Mouse (Mus musculus): ENCODE results near the gene Lrrc58. TPM values are rescaled to one million over a fixed set of nuclear protein-coding genes. Genes with fewer than 3 reads are reported as not detected.

The Lrrc58 gene
- 29.2 and 42.6 TPM in 2 replicates for total RNA-seq (2014; rRNA removed)
- polyA plus RNA-seq (2012; rRNA removed): 9.9 and 10.5 TPM in 2 replicates

GRCm38 (mm10) chr16:37867791-37868505 lies at the start of gene Lrrc58:
Gene Lrrc58, plus strand, starts transcription at chr16:37868389.
- H3K4me1 ChIP-seq (ENCODE audit: control insufficient read depth, insufficient read depth, low read length): peaks cover 34% of the 10 kb centered on the region
- peaks cover 2% of the 10 kb centered on the region; the same call in 1 of the 2 replicates for H3K36me3 ChIP-seq (ENCODE audit: control insufficient read depth, insufficient read depth, low read length)
- H3K4me3 ChIP-seq (ENCODE audit: insufficient read depth, low read depth, low read length): peak within 1 kb of the TSS; percentile 87
- DNase-seq (ENCODE audit: extremely low read depth, low read depth, low spot score): peak; percentile 61
- peak within 1 kb of the TSS; percentile 98 for H3K9ac ChIP-seq (ENCODE audit: low read depth, low read length)
- H3K27me3 ChIP-seq (ENCODE audit: control insufficient read depth, insufficient read depth, low read length): no peaks in the 10 kb centered on the region
- TF ChIP-seq POLR2A (IDR thresholded peaks at IDR 0.05; ENCODE audit: extremely low read depth, insufficient read depth, low read length) (peak; percentile 59; the same call in 1 of the 2 replicates), CTCF (IDR thresholded peaks at IDR 0.05; ENCODE audit: low read depth, low read length) (0 out of 2 replicates have a peak, but pooled peaks have one; percentile 4)
- peak within 1 kb of the TSS; percentile 100 for H3K27ac ChIP-seq (replicated peaks; ENCODE audit: insufficient read depth, low read depth, low read length)
- WGBS: 1% methylated on average over 72 of the region's 86 CpGs
- peaks cover 20% of the 10 kb centered on the region; the same call in 1 of the 2 replicates for H3K79me2 ChIP-seq (ENCODE audit: control insufficient read depth, insufficient read depth, low read length)

- Histone ChIP-seq H3K9ac (ENCODE audit: low read depth, low read length) (no peak overlapping the region), H3K4me3 (ENCODE audit: insufficient read depth, low read depth, low read length) (no peak overlapping the region), H3K36me3 (ENCODE audit: control insufficient read depth, insufficient read depth, low read length) (no peaks in the 10 kb centered on the region; the same call in 1 of the 2 replicates), H3K27me3 (ENCODE audit: control insufficient read depth, insufficient read depth, low read length) (no peaks in the 10 kb centered on the region), H3K27ac (replicated peaks; ENCODE audit: insufficient read depth, low read depth, low read length) (no peak overlapping the region), H3K79me2 (ENCODE audit: control insufficient read depth, insufficient read depth, low read length) (no peaks in the 10 kb centered on the region), H3K4me1 (ENCODE audit: control insufficient read depth, insufficient read depth, low read length) (no peaks in the 10 kb centered on the region; the same call in 1 of the 2 replicates)
- no peak for DNase-seq (ENCODE audit: extremely low read depth, low read depth, low spot score)
- TF ChIP-seq CTCF (IDR thresholded peaks at IDR 0.05; ENCODE audit: low read depth, low read length) (no peak), POLR2A (IDR thresholded peaks at IDR 0.05; ENCODE audit: extremely low read depth, insufficient read depth, low read length) (no peak)
- 87% methylated on average over 5 of the region's 5 CpGs for WGBS
Observed at GRCm38 (mm10) chr16:37823949-37824348, 44.2 kb upstream of the Lrrc58 start.

- TF ChIP-seq POLR2A (IDR thresholded peaks at IDR 0.05; ENCODE audit: extremely low read depth, insufficient read depth, low read length) (no peak), CTCF (IDR thresholded peaks at IDR 0.05; ENCODE audit: low read depth, low read length) (no peak)
- Histone ChIP-seq H3K36me3 (ENCODE audit: control insufficient read depth, insufficient read depth, low read length) (no peaks in the 10 kb centered on the region; the same call in 1 of the 2 replicates), H3K4me1 (ENCODE audit: control insufficient read depth, insufficient read depth, low read length) (no peaks in the 10 kb centered on the region; the same call in 1 of the 2 replicates), H3K9ac (ENCODE audit: low read depth, low read length) (no peak overlapping the region), H3K4me3 (ENCODE audit: insufficient read depth, low read depth, low read length) (no peak overlapping the region), H3K27ac (replicated peaks; ENCODE audit: insufficient read depth, low read depth, low read length) (no peak overlapping the region), H3K27me3 (ENCODE audit: control insufficient read depth, insufficient read depth, low read length) (no peaks in the 10 kb centered on the region), H3K79me2 (ENCODE audit: control insufficient read depth, insufficient read depth, low read length) (no peaks in the 10 kb centered on the region)
- no peak for DNase-seq (ENCODE audit: extremely low read depth, low read depth, low spot score)
- 94% methylated on average over 12 of the region's 12 CpGs for WGBS
Observed at GRCm38 (mm10) chr16:37824778-37825505, 43.2 kb upstream of the Lrrc58 start.

- DNase-seq (ENCODE audit: extremely low read depth, low read depth, low spot score): no peak
- 96% methylated on average over 3 of the region's 3 CpGs for WGBS
Observed at GRCm38 (mm10) chr16:37826286-37826685, 41.9 kb upstream of the Lrrc58 start.

GRCm38 (mm10) chr16:37831041-37831440 lies 37.1 kb upstream of the Lrrc58 start:
- no peaks in the 10 kb centered on the region for H3K27me3 ChIP-seq (ENCODE audit: control insufficient read depth, insufficient read depth, low read length)
- no peak overlapping the region for H3K27ac ChIP-seq (replicated peaks; ENCODE audit: insufficient read depth, low read depth, low read length)
- no peaks in the 10 kb centered on the region for H3K36me3 ChIP-seq (ENCODE audit: control insufficient read depth, insufficient read depth, low read length)
- H3K9ac ChIP-seq (ENCODE audit: low read depth, low read length): no peak overlapping the region
- H3K4me1 ChIP-seq (ENCODE audit: control insufficient read depth, insufficient read depth, low read length): no peaks in the 10 kb centered on the region
- DNase-seq (ENCODE audit: extremely low read depth, low read depth, low spot score): no peak
- 74% methylated on average over 7 of the region's 7 CpGs for WGBS
- no peaks in the 10 kb centered on the region for H3K79me2 ChIP-seq (ENCODE audit: control insufficient read depth, insufficient read depth, low read length)
- H3K4me3 ChIP-seq (ENCODE audit: insufficient read depth, low read depth, low read length): no peak overlapping the region
- TF ChIP-seq POLR2A (IDR thresholded peaks at IDR 0.05; ENCODE audit: extremely low read depth, insufficient read depth, low read length) (no peak), CTCF (IDR thresholded peaks at IDR 0.05; ENCODE audit: low read depth, low read length) (no peak)

More at GRCm38 (mm10) chr16:37826286-37826685, 41.9 kb upstream of the Lrrc58 start:
- Histone ChIP-seq H3K27ac (replicated peaks; ENCODE audit: insufficient read depth, low read depth, low read length) (no peak overlapping the region), H3K4me1 (ENCODE audit: control insufficient read depth, insufficient read depth, low read length) (no peaks in the 10 kb centered on the region), H3K27me3 (ENCODE audit: control insufficient read depth, insufficient read depth, low read length) (no peaks in the 10 kb centered on the region), H3K36me3 (ENCODE audit: control insufficient read depth, insufficient read depth, low read length) (no peaks in the 10 kb centered on the region), H3K79me2 (ENCODE audit: control insufficient read depth, insufficient read depth, low read length) (no peaks in the 10 kb centered on the region), H3K4me3 (ENCODE audit: insufficient read depth, low read depth, low read length) (no peak overlapping the region), H3K9ac (ENCODE audit: low read depth, low read length) (no peak overlapping the region)
- TF ChIP-seq CTCF (IDR thresholded peaks at IDR 0.05; ENCODE audit: low read depth, low read length) (no peak), POLR2A (IDR thresholded peaks at IDR 0.05; ENCODE audit: extremely low read depth, insufficient read depth, low read length) (no peak)
